Mouse (Mus musculus) midbrain, embryonic 16.5 days (tissue): ENCODE results near the gene Fscn2. TPM values are rescaled to one million over a fixed set of nuclear protein-coding genes. Genes with fewer than 3 reads are reported as not detected.
"Not testable (repeated sequence)": the region's sequence is repeated elsewhere in the genome, so short reads cannot be mapped to it uniquely, and the experiment has no call there.

Experiments used
- ATAC-seq: fragments of 200-750 bp; cut with Nextera tagmentation; 2 replicates; pipeline ENCODE4 v1.8.0; 2017; ENCODE audit warnings: moderate TSS enrichment
- H3K27ac ChIP-seq: fragments of 300-500 bp; sonication (generic); 2 replicates; pipeline ENCODE4 v1.5.1; 2014; ENCODE audit warnings: mild to moderate bottlenecking, low read length, mixed read lengths
- H3K27me3 ChIP-seq: fragments of 300-500 bp; sonication (generic); 2 replicates; pipeline ENCODE4 v1.6.1; 2014; ENCODE audit warnings: low read depth, low read length, mixed read lengths; ENCODE audit not compliant: control insufficient read depth, insufficient read depth
- H3K36me3 ChIP-seq: fragments of 300-500 bp; sonication (generic); 2 replicates; pipeline ENCODE4 v1.6.1; 2014; ENCODE audit warnings: mild to moderate bottlenecking, low read length, moderate library complexity, mixed read lengths; ENCODE audit not compliant: control insufficient read depth, insufficient read depth
- H3K4me1 ChIP-seq: fragments of 300-500 bp; sonication (generic); 2 replicates; pipeline ENCODE4 v1.6.1; 2014; ENCODE audit warnings: mild to moderate bottlenecking, low read length, mixed read lengths; ENCODE audit not compliant: control insufficient read depth, insufficient read depth
- H3K4me2 ChIP-seq: fragments of 300-500 bp; sonication (generic); 2 replicates; pipeline ENCODE4 v1.6.1; 2014; ENCODE audit warnings: mild to moderate bottlenecking, low read length, mixed read lengths
- H3K4me3 ChIP-seq: fragments of 300-500 bp; sonication (generic); 2 replicates; pipeline ENCODE4 v1.5.1; 2014; ENCODE audit warnings: low read depth, mild to moderate bottlenecking, low read length, moderate library complexity, mixed read lengths
- H3K9ac ChIP-seq: fragments of 300-500 bp; sonication (generic); 2 replicates; pipeline ENCODE4 v1.6.1; 2014; ENCODE audit warnings: low read depth, low read length, mixed read lengths
- H3K9me3 ChIP-seq: fragments of 300-500 bp; sonication (generic); replicated peaks from 2 replicates; pipeline ENCODE4 v1.6.1; 2014; ENCODE audit warnings: mild to moderate bottlenecking, low read length, mixed read lengths; ENCODE audit not compliant: control insufficient read depth, poor library complexity, severe bottlenecking
- WGBS: fragments of 180-500 bp; shearing (Covaris S2); extraction: QIAGEN DNeasy Blood & Tissue Kit; methylation state at CpG from one replicate; pipeline ENCODE4 v1.1.7; 2014; 5-methylcytosine and 5-hydroxymethylcytosine counted together
- polyA plus RNA-seq: library from polyadenylated mRNA; unstranded; fragments of >200 nt; fragmentation: Nextera tagmentation; extraction: Ambion mirVana; gene quantifications from 2 replicates; pipeline ENCODE4 v1.2.1, GENCODE M21; 2015

The Fscn2 gene
- polyA plus RNA-seq, 1 experiment from 2014 or later: 1.2 TPM

DNA sequence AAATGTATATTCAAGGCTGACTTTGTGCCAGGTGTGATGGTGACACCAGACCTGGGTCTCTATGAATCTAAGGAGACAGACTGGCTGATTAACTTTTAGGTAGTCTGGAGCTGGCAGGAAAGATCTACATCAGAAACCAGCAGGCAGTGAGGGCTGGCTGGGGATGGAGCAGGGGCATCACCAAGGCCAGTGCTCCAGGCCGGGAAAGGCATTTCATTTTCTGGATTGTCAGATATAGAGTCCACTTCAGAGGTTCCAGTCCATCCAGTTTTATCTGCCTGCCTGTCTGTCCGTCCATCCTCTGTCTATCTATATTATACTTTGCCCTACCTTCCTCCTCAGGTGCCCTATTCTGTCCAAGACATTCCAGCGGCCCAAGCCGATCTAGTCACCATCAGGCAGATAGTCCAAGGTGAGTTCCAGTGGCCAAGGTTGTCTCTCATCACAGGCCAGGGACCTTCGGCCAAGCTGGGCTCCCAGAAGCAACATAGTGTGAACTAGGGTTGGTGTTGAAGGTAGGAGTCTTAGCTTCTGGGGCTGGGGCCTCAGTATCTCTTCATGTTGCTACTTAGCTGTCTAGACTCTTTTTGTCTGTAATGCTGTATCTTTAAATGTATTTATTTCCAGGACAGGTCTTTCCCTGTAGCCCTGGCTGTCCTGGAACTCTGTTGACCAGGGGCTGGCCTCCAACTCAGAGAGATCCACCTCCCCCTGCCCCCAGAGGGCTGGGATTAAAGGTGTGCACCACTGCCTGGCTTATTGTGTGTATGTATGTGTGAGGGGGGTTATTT, 17.6 kb upstream of the Fscn2 start:
- WGBS: 76% methylated on average over 5 of the region's 5 CpGs
- ATAC-seq: no peak
- Histone ChIP-seq H3K27ac (peak overlapping the region; percentile 34; the same call in 1 of the 2 replicates), H3K4me2 (peak overlapping the region; percentile 98), H3K4me1 (peaks cover 19% of the 10 kb centered on the region), H3K9me3 (no peaks in the 10 kb centered on the region), H3K27me3 (no peaks in the 10 kb centered on the region), H3K36me3 (peaks cover 7% of the 10 kb centered on the region), H3K9ac (no peak overlapping the region), H3K4me3 (no peak overlapping the region)

DNA sequence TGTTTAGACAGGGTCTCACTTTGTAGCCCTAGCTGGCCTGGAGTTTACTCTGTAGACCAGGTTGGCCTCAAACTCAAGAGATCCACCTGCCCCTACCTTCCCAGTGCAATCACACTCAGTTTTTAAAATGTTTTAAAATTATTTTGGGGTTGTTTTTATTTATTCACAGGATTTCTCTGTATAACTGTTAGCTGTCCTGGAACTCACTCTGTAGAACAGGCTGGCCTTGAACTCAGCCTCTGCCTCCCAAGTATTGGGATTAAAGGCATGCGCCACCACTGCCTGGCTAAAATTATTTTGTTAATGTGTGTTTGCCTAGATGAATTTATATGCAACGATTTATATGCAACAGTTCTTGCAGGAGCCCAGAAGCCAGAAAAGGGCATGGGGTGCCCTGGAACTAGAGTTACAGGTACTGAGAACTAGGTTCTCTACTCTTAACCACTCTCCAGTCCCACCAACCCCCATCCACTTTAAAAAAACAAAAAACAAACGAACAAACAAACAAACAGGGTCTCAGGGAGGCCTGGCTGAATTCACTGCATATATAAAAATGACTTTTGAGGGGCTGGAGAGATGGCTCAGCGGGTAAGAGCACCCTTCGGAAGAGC, 16.9 kb upstream of the Fscn2 start:
- WGBS: 54% methylated on average over 5 of the region's 5 CpGs
- Histone ChIP-seq H3K27me3 (no peaks in the 10 kb centered on the region), H3K4me2 (peak overlapping the region; percentile 98), H3K9me3 (no peaks in the 10 kb centered on the region), H3K4me3 (peak overlapping the region; percentile 46), H3K36me3 (peaks cover 7% of the 10 kb centered on the region), H3K27ac (0 out of 2 replicates have a peak overlapping the region, but pooled peaks have one; percentile 34), H3K4me1 (peaks cover 21% of the 10 kb centered on the region), H3K9ac (0 out of 2 replicates have a peak overlapping the region, but pooled peaks have one; percentile 32)
- ATAC-seq: no peak

DNA sequence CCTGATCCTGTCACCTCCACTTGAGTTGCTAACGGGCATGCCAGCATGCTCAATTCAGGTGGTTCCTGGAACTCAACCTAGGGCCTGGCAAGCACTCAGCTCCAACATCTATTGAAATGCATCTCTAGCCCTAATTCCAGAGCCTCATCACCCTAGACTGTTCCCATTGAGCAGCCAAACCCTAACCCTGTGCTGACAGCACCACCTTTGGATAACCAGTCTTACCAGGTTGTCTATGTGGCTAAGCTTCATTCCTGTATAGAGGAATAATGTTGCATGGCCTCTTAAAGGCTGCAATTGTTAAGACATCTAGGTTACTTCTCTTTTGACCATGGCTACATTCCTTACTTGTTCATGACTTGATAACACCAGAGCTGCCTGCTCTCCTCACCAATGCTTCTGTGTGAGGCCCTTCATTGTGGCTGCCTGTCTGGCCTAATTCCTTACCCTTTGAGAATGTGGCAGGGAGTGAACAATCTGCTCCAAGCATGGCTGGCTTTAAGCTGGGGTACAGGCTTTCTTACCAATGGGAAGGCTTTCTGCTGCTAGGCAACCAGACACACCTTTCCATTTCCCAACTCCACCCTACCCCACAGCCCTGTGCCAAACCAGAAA, 16.2 kb upstream of the Fscn2 start:
- no peaks in the 10 kb centered on the region for H3K9me3 ChIP-seq
- WGBS: 39% methylated on average over 1 of the region's 1 CpGs
- peaks cover 22% of the 10 kb centered on the region for H3K4me1 ChIP-seq
- no peaks in the 10 kb centered on the region for H3K27me3 ChIP-seq
- H3K27ac ChIP-seq: peak overlapping the region; percentile 67
- ATAC-seq: no peak
- H3K4me3 ChIP-seq: peak overlapping the region; percentile 46
- peak overlapping the region; percentile 98 for H3K4me2 ChIP-seq
- peak overlapping the region; percentile 59 for H3K9ac ChIP-seq
- peaks cover 7% of the 10 kb centered on the region for H3K36me3 ChIP-seq

DNA sequence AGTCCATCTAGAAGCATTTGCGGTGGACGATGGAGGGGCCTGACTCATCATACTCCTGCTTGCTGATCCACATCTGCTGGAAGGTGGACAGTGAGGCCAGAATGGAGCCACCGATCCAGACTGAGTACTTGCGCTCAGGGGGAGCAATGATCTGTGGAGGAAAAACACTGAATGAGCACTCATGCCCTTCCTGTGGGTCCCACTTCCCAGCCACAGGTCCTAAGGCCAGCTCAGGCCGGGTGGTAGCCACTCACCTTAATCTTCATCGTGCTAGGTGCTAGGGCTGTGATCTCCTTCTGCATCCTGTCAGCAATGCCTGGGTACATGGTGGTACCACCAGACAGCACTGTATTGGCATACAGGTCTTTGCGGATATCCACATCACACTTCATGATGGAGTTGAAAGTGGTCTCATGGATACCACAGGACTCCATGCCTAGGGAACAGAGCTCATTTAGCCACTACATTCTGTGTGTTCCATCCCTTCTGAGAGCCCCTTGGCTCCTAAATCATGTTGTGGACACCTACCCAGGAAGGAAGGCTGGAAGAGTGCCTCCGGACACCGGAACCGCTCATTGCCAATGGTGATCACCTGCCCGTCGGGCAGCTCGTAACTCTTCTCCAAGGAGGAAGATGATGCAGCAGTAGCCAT, 14.8 kb upstream of the Fscn2 start:
- Histone ChIP-seq H3K4me2 (peak overlapping the region; percentile 75), H3K4me3 (peak overlapping the region; percentile 49), H3K4me1 (peaks cover 31% of the 10 kb centered on the region), H3K9ac (peak overlapping the region; percentile 61)
- not testable (repeated sequence) for H3K9me3 ChIP-seq, ATAC-seq, H3K27me3 ChIP-seq, H3K36me3 ChIP-seq, H3K27ac ChIP-seq
- WGBS: 58% methylated on average over 11 of the region's 13 CpGs

DNA sequence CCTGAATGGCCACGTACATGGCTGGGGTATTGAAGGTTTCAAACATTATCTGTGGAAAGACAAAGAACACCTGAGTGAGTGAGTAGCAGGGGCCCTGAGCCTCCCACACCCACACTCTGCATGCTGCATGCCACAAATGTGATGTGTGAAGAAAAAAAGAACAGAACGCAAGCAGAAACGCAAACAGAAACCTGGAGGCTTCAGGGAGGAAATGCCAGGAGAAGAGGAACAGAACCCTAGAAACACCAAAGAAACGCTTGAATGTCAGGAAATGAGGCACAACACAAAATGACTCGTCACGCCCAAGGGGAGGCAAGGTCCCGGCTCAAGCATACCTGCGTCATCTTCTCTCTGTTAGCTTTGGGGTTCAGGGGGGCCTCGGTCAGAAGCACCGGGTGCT, 14.0 kb upstream of the Fscn2 start:
- Histone ChIP-seq H3K27me3 (no peaks in the 10 kb centered on the region), H3K27ac (peak overlapping the region; percentile 100), H3K36me3 (peaks cover 7% of the 10 kb centered on the region), H3K9ac (peak overlapping the region; percentile 97), H3K4me1 (peaks cover 31% of the 10 kb centered on the region), H3K4me2 (peak overlapping the region; percentile 57), H3K9me3 (no peaks in the 10 kb centered on the region), H3K4me3 (peak overlapping the region; percentile 73)
- ATAC-seq: no peak
- 4% methylated on average over 10 of the region's 10 CpGs for WGBS

DNA sequence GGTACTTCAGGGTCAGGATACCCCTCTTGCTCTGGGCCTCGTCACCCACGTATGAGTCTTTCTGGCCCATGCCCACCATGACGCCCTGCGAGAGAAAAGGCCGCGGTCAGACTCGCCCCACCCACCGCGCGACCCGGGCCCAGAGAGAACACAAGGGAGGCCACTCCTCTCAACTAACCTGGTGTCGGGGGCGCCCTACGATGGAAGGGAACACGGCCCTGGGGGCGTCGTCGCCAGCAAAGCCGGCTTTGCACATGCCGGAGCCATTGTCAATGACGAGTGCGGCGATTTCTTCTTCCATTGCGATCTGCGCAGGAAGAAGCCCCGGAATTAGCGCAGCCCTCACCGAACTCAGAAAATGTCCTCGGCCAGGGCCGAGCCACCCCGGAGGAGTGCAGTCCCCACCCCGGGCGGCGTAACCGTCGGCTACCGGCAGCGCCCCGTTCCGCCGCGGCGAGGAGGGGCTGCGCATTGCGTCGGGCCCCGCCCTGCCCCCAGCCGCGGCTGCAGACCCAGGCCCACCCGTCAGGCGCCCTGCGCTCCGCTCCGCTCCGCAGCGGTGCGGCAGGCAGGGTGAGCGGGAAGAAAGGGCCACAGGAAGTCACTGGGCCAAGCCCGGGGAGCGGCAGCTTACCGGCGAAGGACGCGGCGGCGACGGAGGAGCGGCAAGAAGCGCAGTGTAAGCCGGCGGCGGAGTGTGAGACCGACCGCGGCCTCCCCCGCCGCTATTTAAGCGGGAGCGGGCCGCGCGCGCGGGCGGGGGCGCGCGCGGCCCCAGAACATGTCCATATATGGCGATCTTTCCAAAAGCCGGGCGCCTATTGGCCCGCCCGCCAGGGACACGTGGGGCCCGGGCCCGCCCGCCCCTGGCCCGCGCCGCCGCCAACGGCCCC, 13.3 kb upstream of the Fscn2 start, which contains the start of gene Actg1:
Actg1 (minus strand) TSS at position 752 of the 893 bp plus-strand sequence.
- Histone ChIP-seq H3K27ac (peak within 1 kb of the TSS; percentile 100), H3K36me3 (peaks cover 7% of the 10 kb centered on the region), H3K4me1 (peaks cover 36% of the 10 kb centered on the region), H3K9me3 (no peaks in the 10 kb centered on the region), H3K27me3 (no peaks in the 10 kb centered on the region), H3K4me2 (peak within 1 kb of the TSS; percentile 87), H3K4me3 (peak within 1 kb of the TSS; percentile 73), H3K9ac (peak within 1 kb of the TSS; percentile 97)
- ATAC-seq: peak; percentile 84
- 3% methylated on average over 90 of the region's 103 CpGs for WGBS

DNA sequence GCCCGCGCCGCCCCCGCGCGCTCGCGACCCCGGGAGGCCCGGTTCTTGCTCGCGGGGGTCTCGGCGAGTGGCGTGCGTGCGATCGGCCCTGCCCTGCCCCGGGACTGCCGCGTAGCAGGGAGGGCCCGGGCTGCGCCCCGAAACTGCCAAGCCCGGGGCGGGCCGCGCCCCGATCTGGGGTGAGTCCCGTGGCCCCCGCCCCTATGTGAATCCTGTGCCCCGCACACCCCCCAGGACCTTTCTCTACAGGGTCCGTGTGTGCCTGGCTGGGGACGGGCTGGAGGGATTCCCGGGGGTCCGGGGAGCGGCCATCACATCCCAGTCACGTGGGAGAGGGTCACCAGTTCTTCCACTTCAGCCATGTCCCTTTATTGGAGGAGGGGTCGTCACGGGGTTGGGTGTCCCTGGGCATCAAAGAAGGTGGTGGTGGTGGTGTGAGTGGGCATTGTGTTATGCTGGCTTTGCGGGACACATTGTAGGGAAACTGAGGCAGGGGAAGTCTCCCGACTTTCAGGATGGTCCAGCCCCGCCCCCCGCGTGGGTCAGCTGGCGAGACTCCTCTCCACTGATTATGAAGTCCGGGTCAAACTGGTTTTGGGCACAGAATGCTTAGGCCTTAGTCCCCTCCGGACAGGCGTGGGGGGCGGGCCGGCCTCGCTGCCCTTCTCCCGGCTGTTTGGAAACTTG, 12.5 kb upstream of the Fscn2 start:
- Histone ChIP-seq H3K4me2 (peak overlapping the region; percentile 87), H3K4me3 (peak overlapping the region; percentile 73), H3K4me1 (peaks cover 38% of the 10 kb centered on the region), H3K9ac (peak overlapping the region; percentile 97), H3K27me3 (no peaks in the 10 kb centered on the region), H3K9me3 (no peaks in the 10 kb centered on the region), H3K36me3 (peaks cover 7% of the 10 kb centered on the region), H3K27ac (peak overlapping the region; percentile 100)
- peak; percentile 30 for ATAC-seq
- WGBS: 2% methylated on average over 23 of the region's 53 CpGs
